Mouse (Mus musculus) intestine, embryonic 14.5 days (tissue): ENCODE results near the gene Gjc1. TPM values are rescaled to one million over a fixed set of nuclear protein-coding genes. Genes with fewer than 3 reads are reported as not detected.

ENCODE experiments used
- ATAC-seq: fragments of 200-750 bp; cut with Nextera tagmentation; replicated peaks from 2 replicates; pipeline ENCODE4 v1.8.0; 2017; ENCODE audit warnings: low read depth, moderate number of reproducible peaks, moderate TSS enrichment, moderate library complexity; ENCODE audit not compliant: low FRiP score, low TSS enrichment
- DNase-seq: peaks from one replicate; pipeline ENCODE4 v3.0.0-alpha.2; 2018; ENCODE audit warnings: low spot score
- H3K27ac ChIP-seq: fragments of 300-500 bp; sonication (generic); 2 replicates; pipeline ENCODE4 v1.5.1; 2014; ENCODE audit warnings: low read depth, mild to moderate bottlenecking, control low read depth
- H3K27me3 ChIP-seq: fragments of 300-500 bp; sonication (generic); replicated peaks from 2 replicates; pipeline ENCODE4 v1.6.1; 2014; ENCODE audit warnings: low read length, control low read depth; ENCODE audit not compliant: control insufficient read depth, insufficient read depth
- H3K36me3 ChIP-seq: fragments of 300-500 bp; sonication (generic); 2 replicates; pipeline ENCODE4 v1.6.1; 2014; ENCODE audit warnings: low read length, control low read depth; ENCODE audit not compliant: control insufficient read depth, insufficient read depth
- H3K4me1 ChIP-seq: fragments of 300-500 bp; sonication (generic); replicated peaks from 2 replicates; pipeline ENCODE4 v1.6.1; 2014; ENCODE audit warnings: low read length, control low read depth, mixed read lengths; ENCODE audit not compliant: control insufficient read depth, insufficient read depth
- H3K4me2 ChIP-seq: fragments of 300-500 bp; sonication (generic); 2 replicates; pipeline ENCODE4 v1.6.1; 2014; ENCODE audit warnings: low read length
- H3K4me3 ChIP-seq: fragments of 300-500 bp; sonication (generic); 2 replicates; pipeline ENCODE4 v1.5.1; 2014; ENCODE audit warnings: low read depth, low read length, control low read depth, mixed read lengths
- H3K9ac ChIP-seq: fragments of 300-500 bp; sonication (generic); 2 replicates; pipeline ENCODE4 v1.6.1; 2014; ENCODE audit warnings: mild to moderate bottlenecking, low read length
- H3K9me3 ChIP-seq: fragments of 300-500 bp; sonication (generic); 2 replicates; pipeline ENCODE4 v1.6.1; 2016; ENCODE audit warnings: low read length, control low read depth; ENCODE audit not compliant: control insufficient read depth
- WGBS: fragments of 180-500 bp; shearing (Covaris S2); extraction: QIAGEN DNeasy Blood & Tissue Kit; methylation state at CpG from one replicate; pipeline ENCODE4 v1.1.7; 2014; 5-methylcytosine and 5-hydroxymethylcytosine counted together
- polyA plus RNA-seq: library from polyadenylated mRNA; unstranded; fragments of >200 nt; fragmentation: Nextera tagmentation; extraction: Ambion mirVana; gene quantifications from 2 replicates; pipeline ENCODE4 v1.2.1, GENCODE M21; 2014

The Gjc1 gene
- polyA plus RNA-seq, result 47.7 and 57.7 TPM in 2 replicates

DNA sequence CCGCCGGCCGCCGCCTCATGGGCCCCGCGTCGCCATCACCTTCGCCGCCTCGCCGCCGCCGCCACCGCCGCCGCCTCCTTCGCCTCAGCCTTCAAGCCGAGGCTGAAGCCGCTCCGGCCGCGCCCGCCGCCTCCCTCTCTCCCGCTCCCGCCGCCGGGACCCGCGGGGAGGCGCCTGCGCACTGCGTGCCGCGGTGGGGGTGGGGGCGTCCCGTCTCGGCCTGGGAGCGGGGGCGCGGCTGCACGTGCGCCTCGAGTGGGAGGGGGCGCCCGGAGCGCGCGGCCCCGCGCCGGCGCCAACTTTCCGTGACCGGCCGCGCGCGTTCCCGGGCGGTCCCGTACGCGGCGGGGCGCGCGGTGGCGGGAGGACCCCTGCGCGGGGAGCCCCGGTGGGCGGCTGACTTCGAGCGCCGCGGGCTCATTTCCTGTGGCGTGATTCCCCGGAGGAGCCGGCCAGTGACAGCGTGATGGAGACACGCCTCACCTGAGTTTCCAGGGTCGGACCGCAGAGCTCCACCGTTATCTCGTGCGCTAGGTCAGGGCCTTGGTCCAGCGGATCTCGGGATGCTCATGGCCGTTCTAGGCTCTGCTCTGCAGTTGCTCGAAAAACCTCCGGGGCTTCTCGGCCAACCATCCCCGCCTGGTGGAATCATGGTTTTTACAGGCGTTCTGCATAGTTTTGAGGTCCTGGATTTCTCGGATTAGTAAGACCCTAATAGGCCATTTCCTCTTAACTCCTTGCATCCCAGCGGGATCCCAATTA lies at the start of gene Gjc1:
Gene Gjc1, minus strand, starts transcription at position 680 of the 762 bp plus-strand sequence.
- Histone ChIP-seq H3K9me3 (no peaks in the 10 kb centered on the region), H3K4me1 (peaks cover 19% of the 10 kb centered on the region), H3K9ac (peak within 1 kb of the TSS; percentile 98), H3K36me3 (no peaks in the 10 kb centered on the region), H3K4me3 (peak within 1 kb of the TSS; percentile 52), H3K27ac (peak within 1 kb of the TSS; percentile 95), H3K27me3 (no peaks in the 10 kb centered on the region), H3K4me2 (peak within 1 kb of the TSS; percentile 86)
- WGBS, result under 1% methylated on average over 70 of the region's 97 CpGs
- ATAC-seq, result peak; percentile 79
- DNase-seq, result peak; percentile 90

DNA sequence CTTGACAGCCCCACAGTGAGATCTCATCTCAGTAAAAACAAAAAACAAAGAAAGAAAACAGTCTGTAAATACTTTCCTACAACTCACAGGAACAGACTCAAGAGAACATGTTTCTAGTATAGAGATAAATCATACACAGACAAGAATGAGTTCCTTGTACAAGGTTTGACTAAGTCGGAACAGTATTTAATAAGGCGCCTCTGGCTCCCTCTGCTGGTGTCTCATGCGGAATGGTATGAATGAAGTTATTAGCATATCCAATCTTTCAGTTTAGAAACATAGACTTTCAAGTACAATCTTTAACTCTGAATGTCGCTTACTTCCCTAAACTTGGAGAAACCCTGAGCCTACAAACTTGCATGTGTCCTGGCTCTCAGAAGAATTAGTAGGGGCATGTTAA lies 44.8 kb upstream of the Gjc1 start:
- ATAC-seq (no peak), DNase-seq (peak; percentile 88)
- H3K4me3 ChIP-seq, result no peak overlapping the region
- H3K4me1 ChIP-seq, result no peaks in the 10 kb centered on the region
- H3K36me3 ChIP-seq, result peaks cover 95% of the 10 kb centered on the region
- WGBS, result 31% methylated on average over 4 of the region's 4 CpGs
- H3K9ac ChIP-seq, result no peak overlapping the region
- no peak overlapping the region for H3K27ac ChIP-seq
- H3K27me3 ChIP-seq, result no peaks in the 10 kb centered on the region
- H3K4me2 ChIP-seq, result no peak overlapping the region
- H3K9me3 ChIP-seq, result no peaks in the 10 kb centered on the region

DNA sequence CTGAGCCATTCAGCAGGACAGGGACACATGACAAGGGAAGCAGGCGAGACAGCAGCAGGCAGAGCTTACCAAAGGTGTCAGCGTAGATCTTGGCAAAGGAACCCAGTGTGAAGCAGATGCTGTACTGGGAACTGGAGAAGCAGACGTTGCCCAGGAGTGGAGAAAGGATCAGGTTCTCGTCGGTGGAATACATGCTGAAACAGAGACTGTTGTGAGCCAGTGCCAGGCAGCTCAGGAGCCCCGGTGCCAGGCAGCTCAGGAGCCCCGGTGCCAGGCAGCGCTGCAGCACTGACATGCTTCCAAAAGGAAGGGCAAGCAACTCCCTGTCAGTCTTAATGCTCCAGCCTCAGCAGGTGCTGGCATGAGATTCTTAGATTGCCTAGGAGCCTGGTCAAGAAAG lies 40.4 kb upstream of the Gjc1 start:
- Histone ChIP-seq H3K27me3 (no peaks in the 10 kb centered on the region), H3K4me2 (no peak overlapping the region), H3K27ac (no peak overlapping the region), H3K4me3 (no peak overlapping the region), H3K4me1 (no peaks in the 10 kb centered on the region), H3K36me3 (peaks cover 97% of the 10 kb centered on the region), H3K9ac (no peak overlapping the region), H3K9me3 (no peaks in the 10 kb centered on the region)
- WGBS, result 91% methylated on average over 8 of the region's 8 CpGs
- DNase-seq (no peak), ATAC-seq (no peak)

GRCm38 (mm10) chr11:102858951-102859350 lies 39.5 kb upstream of the Gjc1 start:
- DNase-seq (no peak), ATAC-seq (no peak)
- no peaks in the 10 kb centered on the region for H3K27me3 ChIP-seq
- no peaks in the 10 kb centered on the region for H3K9me3 ChIP-seq
- 93% methylated on average over 11 of the region's 11 CpGs for WGBS
- H3K4me2 ChIP-seq, result no peak overlapping the region
- no peaks in the 10 kb centered on the region for H3K4me1 ChIP-seq
- no peak overlapping the region for H3K4me3 ChIP-seq
- H3K27ac ChIP-seq, result no peak overlapping the region
- peaks cover 99% of the 10 kb centered on the region for H3K36me3 ChIP-seq
- no peak overlapping the region for H3K9ac ChIP-seq

GRCm38 (mm10) chr11:102855941-102856340 lies 36.4 kb upstream of the Gjc1 start:
- no peaks in the 10 kb centered on the region for H3K9me3 ChIP-seq
- no peaks in the 10 kb centered on the region for H3K4me1 ChIP-seq
- no peak overlapping the region for H3K27ac ChIP-seq
- WGBS, result 78% methylated on average over 6 of the region's 6 CpGs
- peaks cover 96% of the 10 kb centered on the region for H3K36me3 ChIP-seq
- no peak overlapping the region for H3K4me2 ChIP-seq
- no peaks in the 10 kb centered on the region for H3K27me3 ChIP-seq
- no peak overlapping the region for H3K9ac ChIP-seq
- ATAC-seq, result no peak
- H3K4me3 ChIP-seq, result no peak overlapping the region
- no peak for DNase-seq

GRCm38 (mm10) chr11:102853760-102854159 lies 34.3 kb upstream of the Gjc1 start:
- H3K27me3 ChIP-seq, result no peaks in the 10 kb centered on the region
- H3K4me1 ChIP-seq, result no peaks in the 10 kb centered on the region
- no peaks in the 10 kb centered on the region for H3K9me3 ChIP-seq
- H3K4me3 ChIP-seq, result no peak overlapping the region
- H3K27ac ChIP-seq, result no peak overlapping the region
- H3K36me3 ChIP-seq, result peaks cover 95% of the 10 kb centered on the region
- H3K9ac ChIP-seq, result no peak overlapping the region
- ATAC-seq (no peak), DNase-seq (no peak)
- no peak overlapping the region for H3K4me2 ChIP-seq

GRCm38 (mm10) chr11:102851883-102852282 lies 32.4 kb upstream of the Gjc1 start:
- H3K9ac ChIP-seq, result no peak overlapping the region
- H3K4me3 ChIP-seq, result no peak overlapping the region
- WGBS, result 63% methylated on average over 5 of the region's 5 CpGs
- H3K4me2 ChIP-seq, result no peak overlapping the region
- H3K27me3 ChIP-seq, result no peaks in the 10 kb centered on the region
- H3K27ac ChIP-seq, result no peak overlapping the region
- peaks cover 95% of the 10 kb centered on the region for H3K36me3 ChIP-seq
- DNase-seq (peak; percentile 76), ATAC-seq (no peak; the same call in 1 of the 2 replicates)
- H3K9me3 ChIP-seq, result no peaks in the 10 kb centered on the region
- H3K4me1 ChIP-seq, result no peaks in the 10 kb centered on the region

DNA sequence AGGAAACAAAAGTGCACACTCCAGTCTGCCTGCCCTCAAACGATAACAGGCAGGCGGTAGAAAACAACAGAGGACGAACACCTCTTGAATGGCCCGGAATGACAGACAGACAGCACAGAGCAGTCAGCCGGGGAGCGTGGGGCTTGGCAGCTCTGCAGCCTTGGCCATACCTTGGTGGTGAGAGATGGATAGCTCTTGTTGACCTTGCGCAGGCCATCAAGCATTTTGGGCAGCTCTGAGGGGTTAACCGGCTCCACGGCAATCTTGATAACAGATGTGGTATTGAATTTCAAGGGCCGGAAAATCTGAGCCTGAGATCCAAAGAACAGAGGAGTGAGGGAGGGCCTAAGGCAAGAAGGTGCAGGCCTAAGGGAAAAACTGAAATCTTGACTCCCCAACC lies 26.4 kb upstream of the Gjc1 start:
- peaks cover 99% of the 10 kb centered on the region for H3K36me3 ChIP-seq
- H3K27ac ChIP-seq, result no peak overlapping the region
- ATAC-seq (no peak), DNase-seq (no peak)
- H3K9ac ChIP-seq, result no peak overlapping the region
- H3K4me2 ChIP-seq, result no peak overlapping the region
- no peaks in the 10 kb centered on the region for H3K4me1 ChIP-seq
- no peaks in the 10 kb centered on the region for H3K9me3 ChIP-seq
- H3K27me3 ChIP-seq, result no peaks in the 10 kb centered on the region
- no peak overlapping the region for H3K4me3 ChIP-seq
- 78% methylated on average over 10 of the region's 10 CpGs for WGBS

DNA sequence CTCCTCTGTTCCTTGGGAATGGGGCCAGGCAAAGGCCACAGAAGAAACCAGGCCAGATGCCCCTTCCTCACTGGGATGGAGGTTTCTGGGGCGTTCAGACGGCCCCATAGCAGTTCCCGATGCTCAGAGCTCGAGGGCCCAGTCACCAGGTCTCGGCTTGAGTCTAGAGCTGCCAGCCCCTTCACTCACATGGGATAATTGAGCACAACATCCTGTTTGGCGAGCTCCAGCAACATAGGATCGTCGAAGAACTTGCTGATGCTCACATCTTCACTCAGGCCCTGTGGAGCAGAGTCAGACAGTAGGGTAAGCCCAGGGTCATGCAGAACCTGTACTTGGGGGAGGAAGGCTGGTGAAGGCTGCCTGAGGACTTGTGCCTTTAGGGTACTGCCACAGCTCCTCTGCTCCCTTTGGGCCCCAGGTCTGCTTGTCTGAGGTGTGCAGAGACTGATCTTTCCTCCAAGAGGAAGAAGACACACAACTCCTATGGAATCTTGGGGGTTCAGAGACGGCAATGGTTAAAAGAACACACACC lies 19.2 kb upstream of the Gjc1 start:
- Histone ChIP-seq H3K9me3 (no peaks in the 10 kb centered on the region), H3K4me1 (no peaks in the 10 kb centered on the region), H3K4me2 (no peak overlapping the region), H3K27me3 (no peaks in the 10 kb centered on the region), H3K9ac (no peak overlapping the region), H3K4me3 (no peak overlapping the region), H3K36me3 (peaks cover 64% of the 10 kb centered on the region), H3K27ac (no peak overlapping the region)
- DNase-seq, result no peak
- no peak for ATAC-seq
- WGBS, result 89% methylated on average over 9 of the region's 9 CpGs
